Mouse (Mus musculus): ENCODE measurements around the gene Rarres2. TPM values are rescaled to one million over a fixed set of nuclear protein-coding genes. Genes with fewer than 3 reads are reported as not detected.

Rarres2 gene
- polyA plus RNA-seq, 1 experiment, result not detected

GRCm38 (mm10) chr6:48589194-48589750 is 16.7 kb upstream of the Rarres2 start, which contains the start of gene Gm45021:
Gene Gm45021 (plus strand): TSS chr6:48589610.
- H3K27ac ChIP-seq (ENCODE audit: insufficient read depth, low read depth, low read length), result no peak within 1 kb of the TSS; the same call in 1 of the 2 replicates
- no peak within 1 kb of the TSS for H3K4me3 ChIP-seq (ENCODE audit: insufficient read depth, low read depth, low read length)
- peaks cover 11% of the 10 kb centered on the region for H3K4me1 ChIP-seq (ENCODE audit: control insufficient read depth, insufficient read depth, low read length)
- 26% methylated on average over 6 of the region's 6 CpGs for WGBS
- TF ChIP-seq POLR2A (IDR thresholded peaks at IDR 0.05; ENCODE audit: insufficient read depth, low read depth, low read length), result no peak
- no peak for TF ChIP-seq CTCF (IDR thresholded peaks at IDR 0.05; ENCODE audit: insufficient read depth, low read depth, low read length)

- H3K27ac ChIP-seq (ENCODE audit: insufficient read depth, low read depth, low read length), result no peak overlapping the region
- whole genome bisulfite sequencing, result 55% methylated on average over 3 of the region's 3 CpGs
- TF ChIP-seq POLR2A (IDR thresholded peaks at IDR 0.05; ENCODE audit: insufficient read depth, low read depth, low read length), result no peak
- no peak for TF ChIP-seq CTCF (IDR thresholded peaks at IDR 0.05; ENCODE audit: insufficient read depth, low read depth, low read length)
- peaks cover 2% of the 10 kb centered on the region; the same call in 1 of the 2 replicates for H3K4me1 ChIP-seq (ENCODE audit: control insufficient read depth, insufficient read depth, low read length)
- H3K4me3 ChIP-seq (ENCODE audit: insufficient read depth, low read depth, low read length), result no peak overlapping the region
Measured at GRCm38 (mm10) chr6:48582037-48582436, 9.4 kb upstream of the Rarres2 start.

GRCm38 (mm10) chr6:48581257-48581656 is 8.7 kb upstream of the Rarres2 start:
- whole genome bisulfite sequencing, result 27% methylated on average over 3 of the region's 3 CpGs
- TF ChIP-seq POLR2A (IDR thresholded peaks at IDR 0.05; ENCODE audit: insufficient read depth, low read depth, low read length) (no peak), CTCF (IDR thresholded peaks at IDR 0.05; ENCODE audit: insufficient read depth, low read depth, low read length) (no peak)
- no peak overlapping the region for H3K4me3 ChIP-seq (ENCODE audit: insufficient read depth, low read depth, low read length)

GRCm38 (mm10) chr6:48579215-48579648 is 6.6 kb upstream of the Rarres2 start:
- Histone ChIP-seq H3K27ac (ENCODE audit: insufficient read depth, low read depth, low read length) (no peak overlapping the region), H3K4me1 (ENCODE audit: control insufficient read depth, insufficient read depth, low read length) (peaks cover 2% of the 10 kb centered on the region; the same call in 1 of the 2 replicates), H3K4me3 (ENCODE audit: insufficient read depth, low read depth, low read length) (no peak overlapping the region)
- TF ChIP-seq CTCF (IDR thresholded peaks at IDR 0.05; ENCODE audit: insufficient read depth, low read depth, low read length) (no peak), POLR2A (IDR thresholded peaks at IDR 0.05; ENCODE audit: insufficient read depth, low read depth, low read length) (no peak)
- 15% methylated on average over 5 of the region's 5 CpGs for WGBS

More at GRCm38 (mm10) chr6:48581257-48581656, 8.7 kb upstream of the Rarres2 start:
- Histone ChIP-seq H3K27ac (ENCODE audit: insufficient read depth, low read depth, low read length) (no peak overlapping the region), H3K4me1 (ENCODE audit: control insufficient read depth, insufficient read depth, low read length) (peaks cover 2% of the 10 kb centered on the region; the same call in 1 of the 2 replicates)

- H3K4me1 ChIP-seq (ENCODE audit: control insufficient read depth, insufficient read depth, low read length), result peaks cover 2% of the 10 kb centered on the region; the same call in 1 of the 2 replicates
- no peak overlapping the region for H3K27ac ChIP-seq (ENCODE audit: insufficient read depth, low read depth, low read length)
- no peak overlapping the region for H3K4me3 ChIP-seq (ENCODE audit: insufficient read depth, low read depth, low read length)
- TF ChIP-seq CTCF (IDR thresholded peaks at IDR 0.05; ENCODE audit: insufficient read depth, low read depth, low read length) (no peak), POLR2A (IDR thresholded peaks at IDR 0.05; ENCODE audit: insufficient read depth, low read depth, low read length) (no peak)
- WGBS, result 73% methylated on average over 5 of the region's 5 CpGs
Measured at GRCm38 (mm10) chr6:48578736-48579135, 6.1 kb upstream of the Rarres2 start.

- H3K27ac ChIP-seq (ENCODE audit: insufficient read depth, low read depth, low read length), result no peak overlapping the region
- no peak for TF ChIP-seq CTCF (IDR thresholded peaks at IDR 0.05; ENCODE audit: insufficient read depth, low read depth, low read length)
- no peak for TF ChIP-seq POLR2A (IDR thresholded peaks at IDR 0.05; ENCODE audit: insufficient read depth, low read depth, low read length)
- 85% methylated on average over 3 of the region's 3 CpGs for WGBS
- H3K4me1 ChIP-seq (ENCODE audit: control insufficient read depth, insufficient read depth, low read length), result peaks cover 8% of the 10 kb centered on the region
- no peak overlapping the region for H3K4me3 ChIP-seq (ENCODE audit: insufficient read depth, low read depth, low read length)
Measured at GRCm38 (mm10) chr6:48573981-48574380, 1.4 kb upstream of the Rarres2 start.

- WGBS, result 81% methylated on average over 10 of the region's 10 CpGs
- Histone ChIP-seq H3K27ac (ENCODE audit: insufficient read depth, low read depth, low read length) (no peak overlapping the region), H3K4me1 (ENCODE audit: control insufficient read depth, insufficient read depth, low read length) (peaks cover 14% of the 10 kb centered on the region), H3K4me3 (ENCODE audit: insufficient read depth, low read depth, low read length) (no peak overlapping the region)
- no peak for TF ChIP-seq CTCF (IDR thresholded peaks at IDR 0.05; ENCODE audit: insufficient read depth, low read depth, low read length)
- no peak for TF ChIP-seq POLR2A (IDR thresholded peaks at IDR 0.05; ENCODE audit: insufficient read depth, low read depth, low read length)
Measured at GRCm38 (mm10) chr6:48573280-48573679, 691 bp upstream of the Rarres2 start.

- Histone ChIP-seq H3K4me3 (ENCODE audit: insufficient read depth, low read depth, low read length) (no peak overlapping the region), H3K4me1 (ENCODE audit: control insufficient read depth, insufficient read depth, low read length) (peaks cover 18% of the 10 kb centered on the region), H3K27ac (ENCODE audit: insufficient read depth, low read depth, low read length) (no peak overlapping the region)
- 89% methylated on average over 5 of the region's 5 CpGs for WGBS
- TF ChIP-seq CTCF (IDR thresholded peaks at IDR 0.05; ENCODE audit: insufficient read depth, low read depth, low read length), result no peak
- no peak for TF ChIP-seq POLR2A (IDR thresholded peaks at IDR 0.05; ENCODE audit: insufficient read depth, low read depth, low read length)
Measured at GRCm38 (mm10) chr6:48572014-48572413, 575 bp downstream of the Rarres2 start.

GRCm38 (mm10) chr6:48569065-48569807 is 3.4 kb downstream of the Rarres2 start:
- Histone ChIP-seq H3K4me3 (ENCODE audit: insufficient read depth, low read depth, low read length) (no peak overlapping the region), H3K4me1 (ENCODE audit: control insufficient read depth, insufficient read depth, low read length) (peaks cover 18% of the 10 kb centered on the region), H3K27ac (ENCODE audit: insufficient read depth, low read depth, low read length) (no peak overlapping the region)
- 71% methylated on average over 8 of the region's 8 CpGs for WGBS
- no peak for TF ChIP-seq CTCF (IDR thresholded peaks at IDR 0.05; ENCODE audit: insufficient read depth, low read depth, low read length)
- TF ChIP-seq POLR2A (IDR thresholded peaks at IDR 0.05; ENCODE audit: insufficient read depth, low read depth, low read length), result no peak

Data from olfactory bulb, adult 2 months (tissue).